Mouse (Mus musculus): ENCODE results near the gene Prrt2. TPM values are rescaled to one million over a fixed set of nuclear protein-coding genes. Genes with fewer than 3 reads are reported as not detected.

Prrt2 gene
- polyA plus RNA-seq, 1 experiment from 2014 or later, result 1.9 TPM

DNA sequence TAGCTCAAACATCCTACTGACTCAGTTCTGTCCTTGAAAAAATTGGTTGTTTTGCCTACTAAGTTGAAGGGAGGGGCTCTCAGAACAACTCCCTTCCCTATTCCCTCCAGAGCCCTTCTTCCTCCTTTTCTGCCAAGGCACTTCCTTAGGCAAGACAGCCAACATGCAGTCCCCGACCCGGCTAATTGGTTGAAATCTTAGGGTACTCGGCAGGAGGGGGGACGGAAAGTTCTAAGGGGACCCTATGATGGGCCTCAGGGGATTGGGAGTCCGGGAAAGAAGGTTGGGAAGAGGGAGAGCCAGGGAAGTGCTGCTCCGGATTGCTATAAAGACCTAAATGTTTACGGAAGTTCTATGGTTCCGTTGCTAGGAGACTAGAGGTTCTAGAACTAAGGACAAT is 45.5 kb downstream of the Prrt2 start:
- Histone ChIP-seq H3K36me3 (peaks cover 27% of the 10 kb centered on the region), H3K9ac (peak overlapping the region; percentile 44; the same call in 1 of the 2 replicates), H3K4me1 (replicated peaks) (peaks cover 10% of the 10 kb centered on the region), H3K9me3 (replicated peaks) (no peaks in the 10 kb centered on the region), H3K27ac (ENCODE audit: poor library complexity, severe bottlenecking) (no peak overlapping the region), H3K4me2 (peak overlapping the region; percentile 83), H3K27me3 (replicated peaks) (no peaks in the 10 kb centered on the region), H3K4me3 (peak overlapping the region; percentile 85)
- WGBS, result 12% methylated on average over 8 of the region's 8 CpGs
- ATAC-seq (ENCODE audit: insufficient number of reproducible peaks, low FRiP score), result no peak

Small RNA genes lying within 50 kb of the gene (microRNA-seq; reads per million reads assigned to microRNA genes)
- gene Gm44343, result not detected

Other genes starting within 250 kb of the Prrt2 start
- gene Ypel3, start 244.3 kb downstream of the Prrt2 start, polyA plus RNA-seq (2016; fragmentation: Nextera tagmentation; extraction: Ambion mirVana), result 74.8 and 78.7 TPM in 2 replicates
- gene Tbx6, start 239.7 kb downstream of the Prrt2 start, polyA plus RNA-seq (2016; fragmentation: Nextera tagmentation; extraction: Ambion mirVana), result 0.27 and 0.33 TPM in 2 replicates
- gene Ppp4c, start 228.7 kb downstream of the Prrt2 start, polyA plus RNA-seq (2016; fragmentation: Nextera tagmentation; extraction: Ambion mirVana), result 181 and 192 TPM in 2 replicates
- gene Fam57b, start 223.5 kb downstream of the Prrt2 start, polyA plus RNA-seq (2016; fragmentation: Nextera tagmentation; extraction: Ambion mirVana), result 0.17 and 0.45 TPM in 2 replicates
- gene 4930451I11Rik, start 189.6 kb downstream of the Prrt2 start, polyA plus RNA-seq (2016; fragmentation: Nextera tagmentation; extraction: Ambion mirVana), result not detected in 2 replicates
- gene Doc2a, start 173.8 kb downstream of the Prrt2 start, polyA plus RNA-seq (2016; fragmentation: Nextera tagmentation; extraction: Ambion mirVana), result not detected in 2 replicates
- 18.0 and 22.5 TPM in 2 replicates for gene Hirip3, start 159.2 kb downstream of the Prrt2 start, polyA plus RNA-seq (2016; fragmentation: Nextera tagmentation; extraction: Ambion mirVana)
- gene Ino80e, start 158.8 kb downstream of the Prrt2 start, polyA plus RNA-seq (2016; fragmentation: Nextera tagmentation; extraction: Ambion mirVana), result 62.9 and 66.8 TPM in 2 replicates
- 40.8 and 42.5 TPM in 2 replicates for gene Taok2, start 136.5 kb downstream of the Prrt2 start, polyA plus RNA-seq (2016; fragmentation: Nextera tagmentation; extraction: Ambion mirVana)
- 17.6 and 19.9 TPM in 2 replicates for gene Tmem219, start 98.3 kb downstream of the Prrt2 start, polyA plus RNA-seq (2016; fragmentation: Nextera tagmentation; extraction: Ambion mirVana)
- gene Kctd13, start 92.3 kb downstream of the Prrt2 start, polyA plus RNA-seq (2016; fragmentation: Nextera tagmentation; extraction: Ambion mirVana), result 16.1 and 17.3 TPM in 2 replicates
- gene Asphd1, start 71.6 kb downstream of the Prrt2 start, polyA plus RNA-seq (2016; fragmentation: Nextera tagmentation; extraction: Ambion mirVana), result not detected in 2 replicates
- 0.11 TPM in 1 of 2 replicates, not detected in the other for gene Sez6l2, start 70.6 kb downstream of the Prrt2 start, polyA plus RNA-seq (2016; fragmentation: Nextera tagmentation; extraction: Ambion mirVana)
- 70.2 and 75.5 TPM in 2 replicates for gene Cdipt, start 45.3 kb downstream of the Prrt2 start, polyA plus RNA-seq (2016; fragmentation: Nextera tagmentation; extraction: Ambion mirVana)
- 0.70 and 1.3 TPM in 2 replicates for gene Cdiptos, start 45.1 kb downstream of the Prrt2 start, polyA plus RNA-seq (2016; fragmentation: Nextera tagmentation; extraction: Ambion mirVana)
- gene Mvp, start 6.6 kb downstream of the Prrt2 start, polyA plus RNA-seq (2016; fragmentation: Nextera tagmentation; extraction: Ambion mirVana), result 12.0 TPM in 2 replicates
- gene Pagr1b, start 4.7 kb downstream of the Prrt2 start, polyA plus RNA-seq (2016; fragmentation: Nextera tagmentation; extraction: Ambion mirVana), result not detected in 2 replicates
- 19.3 and 31.4 TPM in 2 replicates for gene Pagr1a, start 3.9 kb downstream of the Prrt2 start, polyA plus RNA-seq (2016; fragmentation: Nextera tagmentation; extraction: Ambion mirVana)
- 50.8 and 60.9 TPM in 2 replicates for gene Gm42742, start 114 bp downstream of the Prrt2 start, polyA plus RNA-seq (2016; fragmentation: Nextera tagmentation; extraction: Ambion mirVana)
- gene Maz, start 5.8 kb upstream of the Prrt2 start, polyA plus RNA-seq (2016; fragmentation: Nextera tagmentation; extraction: Ambion mirVana), result 59.8 and 60.4 TPM in 2 replicates
- 80.9 and 85.5 TPM in 2 replicates for gene Kif22, start 21.3 kb upstream of the Prrt2 start, polyA plus RNA-seq (2016; fragmentation: Nextera tagmentation; extraction: Ambion mirVana)
- gene Zg16, start 66.1 kb upstream of the Prrt2 start, polyA plus RNA-seq (2016; fragmentation: Nextera tagmentation; extraction: Ambion mirVana), result not detected in 2 replicates
- gene AI467606, start 70.1 kb upstream of the Prrt2 start, polyA plus RNA-seq (2016; fragmentation: Nextera tagmentation; extraction: Ambion mirVana), result 0.54 and 1.3 TPM in 2 replicates
- gene Qprt, start 101.0 kb upstream of the Prrt2 start, polyA plus RNA-seq (2016; fragmentation: Nextera tagmentation; extraction: Ambion mirVana), result 5.7 and 6.1 TPM in 2 replicates
- 0.17 and 0.31 TPM in 2 replicates for gene Spn, start 116.6 kb upstream of the Prrt2 start, polyA plus RNA-seq (2016; fragmentation: Nextera tagmentation; extraction: Ambion mirVana)
- gene Cd2bp2, start 174.8 kb upstream of the Prrt2 start, polyA plus RNA-seq (2016; fragmentation: Nextera tagmentation; extraction: Ambion mirVana), result 50.5 and 51.5 TPM in 2 replicates
- 29.2 and 32.3 TPM in 2 replicates for gene Tbc1d10b, start 187.3 kb upstream of the Prrt2 start, polyA plus RNA-seq (2016; fragmentation: Nextera tagmentation; extraction: Ambion mirVana)
- 17.8 and 20.0 TPM in 2 replicates for gene Mylpf, start 187.7 kb upstream of the Prrt2 start, polyA plus RNA-seq (2016; fragmentation: Nextera tagmentation; extraction: Ambion mirVana)
- gene Zfp553, start 211.8 kb upstream of the Prrt2 start, polyA plus RNA-seq (2016; fragmentation: Nextera tagmentation; extraction: Ambion mirVana), result 23.8 and 25.3 TPM in 2 replicates
- 22.1 and 28.2 TPM in 2 replicates for gene Sept1, start 211.9 kb upstream of the Prrt2 start, polyA plus RNA-seq (2016; fragmentation: Nextera tagmentation; extraction: Ambion mirVana)
- gene Zfp771, start 223.1 kb upstream of the Prrt2 start, polyA plus RNA-seq (2016; fragmentation: Nextera tagmentation; extraction: Ambion mirVana), result 32.7 and 34.4 TPM in 2 replicates
- gene Dctpp1, start 239.5 kb upstream of the Prrt2 start, polyA plus RNA-seq (2016; fragmentation: Nextera tagmentation; extraction: Ambion mirVana), result 162 and 163 TPM in 2 replicates

Measured in heart, embryonic 12.5 days (tissue).